Mouse (Mus musculus) neural tube, embryonic 15.5 days (tissue): ENCODE measurements around the gene Ptpn5. TPM values are rescaled to one million over a fixed set of nuclear protein-coding genes. Genes with fewer than 3 reads are reported as not detected.

Source experiments
- ATAC-seq: fragments of 200-750 bp; cut with Nextera tagmentation; 2 replicates; pipeline ENCODE4 v1.8.0; 2017; ENCODE audit warnings: mild to moderate bottlenecking, moderate TSS enrichment, moderate library complexity; ENCODE audit not compliant: low FRiP score
- H3K27ac ChIP-seq: fragments of 300-500 bp; sonication (generic); replicated peaks from 2 replicates; pipeline ENCODE4 v1.5.1; 2015; ENCODE audit warnings: mild to moderate bottlenecking, inconsistent platforms
- H3K27me3 ChIP-seq: fragments of 300-500 bp; sonication (generic); replicated peaks from 2 replicates; pipeline ENCODE4 v1.6.1; 2015; ENCODE audit warnings: inconsistent platforms
- H3K36me3 ChIP-seq: fragments of 300-500 bp; sonication (generic); 2 replicates; pipeline ENCODE4 v1.6.1; 2015; ENCODE audit warnings: inconsistent platforms
- H3K4me1 ChIP-seq: fragments of 300-500 bp; sonication (generic); 2 replicates; pipeline ENCODE4 v1.6.1; 2015; ENCODE audit warnings: inconsistent platforms
- H3K4me2 ChIP-seq: fragments of 300-500 bp; sonication (generic); 2 replicates; pipeline ENCODE4 v1.6.1; 2015; ENCODE audit warnings: inconsistent platforms, mild to moderate bottlenecking, moderate library complexity
- H3K4me3 ChIP-seq: fragments of 300-500 bp; sonication (generic); replicated peaks from 2 replicates; pipeline ENCODE4 v1.5.1; 2015; ENCODE audit warnings: mild to moderate bottlenecking, inconsistent platforms
- H3K9ac ChIP-seq: fragments of 300-500 bp; sonication (generic); replicated peaks from 2 replicates; pipeline ENCODE4 v1.6.1; 2015; ENCODE audit warnings: mild to moderate bottlenecking, inconsistent platforms
- H3K9me3 ChIP-seq: fragments of 300-500 bp; sonication (generic); replicated peaks from 2 replicates; pipeline ENCODE4 v1.6.1; 2016; ENCODE audit warnings: inconsistent platforms
- WGBS: fragments of 180-500 bp; shearing (Covaris S2); methylation state at CpG from one replicate; pipeline ENCODE4 v1.1.7; 2015; ENCODE audit warnings: mixed read lengths; 5-methylcytosine and 5-hydroxymethylcytosine counted together
- polyA plus RNA-seq: library from polyadenylated mRNA; unstranded; fragments of >200 nt; fragmentation: Nextera tagmentation; extraction: Ambion mirVana; gene quantifications from 2 replicates; pipeline ENCODE4 v1.2.1, GENCODE M21; 2015

The Ptpn5 gene
- polyA plus RNA-seq, 1 experiment from 2014 or later = 187 TPM

GRCm38 (mm10) chr7:47139823-47140325 lies 6.4 kb upstream of the Ptpn5 start:
- H3K9me3 ChIP-seq = no peaks in the 10 kb centered on the region
- H3K4me3 ChIP-seq = no peak overlapping the region
- H3K9ac ChIP-seq = no peak overlapping the region
- no peak for ATAC-seq
- no peak overlapping the region for H3K4me2 ChIP-seq
- H3K27ac ChIP-seq = no peak overlapping the region
- H3K36me3 ChIP-seq = no peaks in the 10 kb centered on the region
- H3K27me3 ChIP-seq = peaks cover 1% of the 10 kb centered on the region; the same call in 1 of the 2 replicates
- WGBS = 81% methylated on average over 8 of the region's 8 CpGs
- 0 out of 2 replicates have a peak, but pooled peaks cover under 1% of the 10 kb centered on the region for H3K4me1 ChIP-seq

- ATAC-seq = no peak
- no peak overlapping the region for H3K9ac ChIP-seq
- WGBS = 50% methylated on average over 5 of the region's 5 CpGs
- H3K27ac ChIP-seq = peak overlapping the region; percentile 90; the same call in 1 of the 2 replicates
- peaks cover 5% of the 10 kb centered on the region; the same call in 1 of the 2 replicates for H3K27me3 ChIP-seq
- no peak overlapping the region for H3K4me2 ChIP-seq
- no peaks in the 10 kb centered on the region for H3K36me3 ChIP-seq
- H3K9me3 ChIP-seq = no peaks in the 10 kb centered on the region
- no peak overlapping the region for H3K4me3 ChIP-seq
- peaks cover 33% of the 10 kb centered on the region for H3K4me1 ChIP-seq
These were observed 1.1 kb upstream of the Ptpn5 start for GRCm38 (mm10) chr7:47134570-47134969.

- peak overlapping the region; percentile 65 for H3K4me3 ChIP-seq
- peaks cover 33% of the 10 kb centered on the region for H3K4me1 ChIP-seq
- WGBS = 0% methylated on average over 10 of the region's 10 CpGs
- peak overlapping the region; percentile 90 for H3K27ac ChIP-seq
- H3K4me2 ChIP-seq = peak overlapping the region; percentile 64
- H3K9me3 ChIP-seq = no peaks in the 10 kb centered on the region
- no peaks in the 10 kb centered on the region for H3K36me3 ChIP-seq
- no peak; the same call in 1 of the 2 replicates for ATAC-seq
- H3K27me3 ChIP-seq = peaks cover 5% of the 10 kb centered on the region; the same call in 1 of the 2 replicates
- H3K9ac ChIP-seq = peak overlapping the region; percentile 73
These were observed 588 bp downstream of the Ptpn5 start for GRCm38 (mm10) chr7:47132931-47133260.

GRCm38 (mm10) chr7:47132180-47132930 lies 1.1 kb downstream of the Ptpn5 start:
- peaks cover 5% of the 10 kb centered on the region; the same call in 1 of the 2 replicates for H3K27me3 ChIP-seq
- ATAC-seq = peak; percentile 88
- H3K9ac ChIP-seq = peak overlapping the region; percentile 73
- peak overlapping the region; percentile 90 for H3K27ac ChIP-seq
- no peaks in the 10 kb centered on the region for H3K36me3 ChIP-seq
- peaks cover 33% of the 10 kb centered on the region for H3K4me1 ChIP-seq
- H3K4me3 ChIP-seq = peak overlapping the region; percentile 65
- H3K9me3 ChIP-seq = no peaks in the 10 kb centered on the region
- WGBS = under 1% methylated on average over 65 of the region's 65 CpGs
- H3K4me2 ChIP-seq = peak overlapping the region; percentile 64

- WGBS = 2% methylated on average over 15 of the region's 15 CpGs
- Histone ChIP-seq H3K9ac (peak overlapping the region; percentile 73), H3K4me3 (peak overlapping the region; percentile 65), H3K27me3 (peaks cover 5% of the 10 kb centered on the region; the same call in 1 of the 2 replicates), H3K27ac (peak overlapping the region; percentile 90), H3K36me3 (no peaks in the 10 kb centered on the region), H3K4me1 (peaks cover 33% of the 10 kb centered on the region), H3K9me3 (no peaks in the 10 kb centered on the region), H3K4me2 (peak overlapping the region; percentile 64)
- ATAC-seq = peak; percentile 49
These were observed 1.7 kb downstream of the Ptpn5 start for GRCm38 (mm10) chr7:47131840-47132179.

GRCm38 (mm10) chr7:47131258-47131657 lies 2.2 kb downstream of the Ptpn5 start:
- Histone ChIP-seq H3K36me3 (no peaks in the 10 kb centered on the region), H3K4me3 (peak overlapping the region; percentile 65), H3K4me2 (peak overlapping the region; percentile 64), H3K9me3 (no peaks in the 10 kb centered on the region), H3K4me1 (peaks cover 33% of the 10 kb centered on the region), H3K27me3 (peaks cover 5% of the 10 kb centered on the region; the same call in 1 of the 2 replicates), H3K27ac (peak overlapping the region; percentile 90; the same call in 1 of the 2 replicates), H3K9ac (peak overlapping the region; percentile 73)
- WGBS = 35% methylated on average over 8 of the region's 8 CpGs
- ATAC-seq = no peak

GRCm38 (mm10) chr7:47122026-47122425 lies 11.5 kb downstream of the Ptpn5 start:
- Histone ChIP-seq H3K9ac (no peak overlapping the region), H3K4me3 (no peak overlapping the region), H3K9me3 (no peaks in the 10 kb centered on the region), H3K27ac (no peak overlapping the region), H3K36me3 (peaks cover 22% of the 10 kb centered on the region), H3K4me1 (no peaks in the 10 kb centered on the region), H3K27me3 (no peaks in the 10 kb centered on the region), H3K4me2 (no peak overlapping the region)
- WGBS = 93% methylated on average over 3 of the region's 3 CpGs
- no peak for ATAC-seq

- H3K4me2 ChIP-seq = no peak overlapping the region
- WGBS = 84% methylated on average over 6 of the region's 6 CpGs
- H3K36me3 ChIP-seq = peaks cover 25% of the 10 kb centered on the region
- H3K4me3 ChIP-seq = no peak overlapping the region
- no peaks in the 10 kb centered on the region for H3K9me3 ChIP-seq
- H3K27me3 ChIP-seq = no peaks in the 10 kb centered on the region
- no peaks in the 10 kb centered on the region for H3K4me1 ChIP-seq
- ATAC-seq = no peak
- no peak overlapping the region for H3K27ac ChIP-seq
- no peak overlapping the region for H3K9ac ChIP-seq
These were observed 16.8 kb downstream of the Ptpn5 start for GRCm38 (mm10) chr7:47116666-47117065.

- no peak for ATAC-seq
- H3K27me3 ChIP-seq = no peaks in the 10 kb centered on the region
- H3K36me3 ChIP-seq = peaks cover 35% of the 10 kb centered on the region
- H3K4me1 ChIP-seq = no peaks in the 10 kb centered on the region
- no peak overlapping the region for H3K4me2 ChIP-seq
- no peak overlapping the region for H3K27ac ChIP-seq
- H3K9ac ChIP-seq = no peak overlapping the region
- 95% methylated on average over 2 of the region's 2 CpGs for WGBS
- H3K9me3 ChIP-seq = no peaks in the 10 kb centered on the region
- no peak overlapping the region for H3K4me3 ChIP-seq
These were observed 18.0 kb downstream of the Ptpn5 start for GRCm38 (mm10) chr7:47115491-47115890.

- Histone ChIP-seq H3K4me1 (no peaks in the 10 kb centered on the region), H3K9ac (no peak overlapping the region), H3K9me3 (no peaks in the 10 kb centered on the region), H3K36me3 (peaks cover 43% of the 10 kb centered on the region), H3K4me2 (no peak overlapping the region), H3K27ac (no peak overlapping the region), H3K27me3 (no peaks in the 10 kb centered on the region), H3K4me3 (no peak overlapping the region)
- WGBS = 91% methylated on average over 7 of the region's 7 CpGs
- ATAC-seq = no peak
These were observed 20.1 kb downstream of the Ptpn5 start for GRCm38 (mm10) chr7:47113383-47113782.

- 94% methylated on average over 5 of the region's 5 CpGs for WGBS
- H3K4me3 ChIP-seq = no peak overlapping the region
- no peaks in the 10 kb centered on the region for H3K27me3 ChIP-seq
- no peaks in the 10 kb centered on the region for H3K4me1 ChIP-seq
- no peak overlapping the region for H3K9ac ChIP-seq
- no peak overlapping the region for H3K4me2 ChIP-seq
- H3K27ac ChIP-seq = no peak overlapping the region
- ATAC-seq = no peak
- H3K9me3 ChIP-seq = no peaks in the 10 kb centered on the region
- H3K36me3 ChIP-seq = peaks cover 41% of the 10 kb centered on the region
These were observed 21.4 kb downstream of the Ptpn5 start for GRCm38 (mm10) chr7:47112036-47112435.

GRCm38 (mm10) chr7:47111121-47111520 lies 22.4 kb downstream of the Ptpn5 start:
- Histone ChIP-seq H3K27ac (no peak overlapping the region), H3K36me3 (peaks cover 41% of the 10 kb centered on the region), H3K9me3 (no peaks in the 10 kb centered on the region), H3K4me2 (no peak overlapping the region), H3K9ac (no peak overlapping the region), H3K4me1 (no peaks in the 10 kb centered on the region), H3K4me3 (no peak overlapping the region), H3K27me3 (no peaks in the 10 kb centered on the region)
- ATAC-seq = no peak
- 89% methylated on average over 3 of the region's 3 CpGs for WGBS
